Mouse (Mus musculus) kidney, adult 2 months (tissue): ENCODE data around the gene Tmem131. TPM values are rescaled to one million over a fixed set of nuclear protein-coding genes. Genes with fewer than 3 reads are reported as not detected.

Source experiments
- DNase-seq: peaks from one replicate; pipeline ENCODE4 v3.0.0; 2021
- H3K27ac ChIP-seq: fragments of 200-500 bp; 2 replicates; pipeline ENCODE4 v1.5.1; 2012; ENCODE audit warnings: low read depth, low read length, control low read depth, inconsistent platforms; ENCODE audit not compliant: insufficient read depth
- H3K27me3 ChIP-seq: fragments of 200-500 bp; replicated peaks from 2 replicates; pipeline ENCODE4 v1.6.1; 2012; ENCODE audit warnings: mild to moderate bottlenecking, moderate library complexity, low read length, inconsistent platforms; ENCODE audit not compliant: control insufficient read depth, insufficient read depth
- H3K36me3 ChIP-seq: fragments of 200-500 bp; 2 replicates; pipeline ENCODE4 v1.6.1; 2012; ENCODE audit warnings: mild to moderate bottlenecking, moderate library complexity, low read length, inconsistent platforms; ENCODE audit not compliant: control insufficient read depth, insufficient read depth
- H3K4me1 ChIP-seq: fragments of 200-500 bp; 2 replicates; pipeline ENCODE4 v1.6.1; 2011; ENCODE audit warnings: low read length; ENCODE audit not compliant: control insufficient read depth, insufficient read depth
- H3K4me3 ChIP-seq: fragments of 200-500 bp; 2 replicates; pipeline ENCODE4 v1.5.1; 2011; ENCODE audit warnings: mild to moderate bottlenecking, low read depth, low read length, control low read depth; ENCODE audit not compliant: insufficient read depth
- CTCF ChIP-seq: fragments of 200-500 bp; conservative IDR thresholded peaks from 2 replicates; pipeline ENCODE4 v1.5.1; 2011; ENCODE audit warnings: low read depth, mild to moderate bottlenecking, control low read depth, low read length, moderate library complexity, mixed read lengths; ENCODE audit not compliant: insufficient read depth, insufficient read length
- POLR2A ChIP-seq: fragments of 200-500 bp; IDR thresholded peaks from one replicate; pipeline ENCODE4 v1.6.1; 2011; ENCODE audit warnings: low read depth, low read length, control low read depth
- WGBS: fragments of 180-500 bp; shearing (Covaris S2); methylation state at CpG from one replicate; pipeline ENCODE4 v1.1.7; 2018; 5-methylcytosine and 5-hydroxymethylcytosine counted together
- polyA plus RNA-seq: library from polyadenylated mRNA; depleted of rRNA; stranded (reverse); fragments of >200 nt; gene quantifications from 2 replicates; pipeline ENCODE4 v1.2.3, GENCODE M21; 2012

The Tmem131 gene
- polyA plus RNA-seq, 1 experiment: 18.9 TPM

- Histone ChIP-seq H3K4me3 (no peak overlapping the region), H3K27me3 (no peaks in the 10 kb centered on the region), H3K4me1 (no peaks in the 10 kb centered on the region), H3K27ac (no peak overlapping the region), H3K36me3 (peaks cover 2% of the 10 kb centered on the region)
- TF ChIP-seq CTCF (no peak), POLR2A (no peak)
- no peak for DNase-seq
- WGBS: 62% methylated on average over 10 of the region's 10 CpGs
Observed at GRCm38 (mm10) chr1:36797481-36797880, 146.0 kb downstream of the Tmem131 start.

- no peaks in the 10 kb centered on the region for H3K4me1 ChIP-seq
- H3K27ac ChIP-seq: no peak overlapping the region
- H3K4me3 ChIP-seq: no peak overlapping the region
- DNase-seq: no peak
- H3K36me3 ChIP-seq: peaks cover under 1% of the 10 kb centered on the region
- 77% methylated on average over 7 of the region's 7 CpGs for WGBS
- TF ChIP-seq POLR2A (no peak), CTCF (no peak)
- H3K27me3 ChIP-seq: no peaks in the 10 kb centered on the region
Observed at GRCm38 (mm10) chr1:36796711-36797110, 146.8 kb downstream of the Tmem131 start.

- no peak overlapping the region for H3K4me3 ChIP-seq
- no peaks in the 10 kb centered on the region for H3K27me3 ChIP-seq
- 73% methylated on average over 8 of the region's 8 CpGs for WGBS
- DNase-seq: no peak
- no peaks in the 10 kb centered on the region; the same call in none of the 2 replicates for H3K36me3 ChIP-seq
- no peak overlapping the region for H3K27ac ChIP-seq
- TF ChIP-seq CTCF: no peak
- TF ChIP-seq POLR2A: no peak
- H3K4me1 ChIP-seq: 0 out of 2 replicates have a peak, but pooled peaks cover 3% of the 10 kb centered on the region
Observed at GRCm38 (mm10) chr1:36789416-36789815, 154.1 kb downstream of the Tmem131 start.

GRCm38 (mm10) chr1:36786377-36786776, 157.1 kb downstream of the Tmem131 start:
- H3K4me1 ChIP-seq: 0 out of 2 replicates have a peak, but pooled peaks cover 3% of the 10 kb centered on the region
- WGBS: 94% methylated on average over 7 of the region's 7 CpGs
- no peaks in the 10 kb centered on the region for H3K27me3 ChIP-seq
- no peaks in the 10 kb centered on the region for H3K36me3 ChIP-seq
- H3K4me3 ChIP-seq: no peak overlapping the region
- no peak overlapping the region for H3K27ac ChIP-seq
- TF ChIP-seq CTCF (0 out of 2 replicates have a peak, but pooled peaks have one; percentile 15), POLR2A (no peak)
- no peak for DNase-seq

GRCm38 (mm10) chr1:36785238-36785641, 158.2 kb downstream of the Tmem131 start:
- H3K36me3 ChIP-seq: no peaks in the 10 kb centered on the region
- no peaks in the 10 kb centered on the region for H3K27me3 ChIP-seq
- no peak overlapping the region for H3K4me3 ChIP-seq
- no peak for DNase-seq
- WGBS: 3% methylated on average over 16 of the region's 16 CpGs
- no peak overlapping the region for H3K27ac ChIP-seq
- no peak for TF ChIP-seq CTCF
- no peak for TF ChIP-seq POLR2A
- H3K4me1 ChIP-seq: 0 out of 2 replicates have a peak, but pooled peaks cover 3% of the 10 kb centered on the region

- Histone ChIP-seq H3K4me1 (0 out of 2 replicates have a peak, but pooled peaks cover 3% of the 10 kb centered on the region), H3K27me3 (no peaks in the 10 kb centered on the region), H3K27ac (no peak overlapping the region), H3K36me3 (no peaks in the 10 kb centered on the region), H3K4me3 (no peak overlapping the region)
- TF ChIP-seq CTCF: peak; percentile 84
- no peak for TF ChIP-seq POLR2A
- WGBS: 3% methylated on average over 20 of the region's 20 CpGs
- DNase-seq: peak; percentile 86
Observed at GRCm38 (mm10) chr1:36784365-36785134, 158.9 kb downstream of the Tmem131 start.

GRCm38 (mm10) chr1:36782476-36782875, 161.0 kb downstream of the Tmem131 start:
- H3K27me3 ChIP-seq: no peaks in the 10 kb centered on the region
- H3K36me3 ChIP-seq: no peaks in the 10 kb centered on the region
- 70% methylated on average over 11 of the region's 11 CpGs for WGBS
- H3K27ac ChIP-seq: no peak overlapping the region
- TF ChIP-seq CTCF (no peak), POLR2A (no peak)
- 0 out of 2 replicates have a peak, but pooled peaks cover 3% of the 10 kb centered on the region for H3K4me1 ChIP-seq
- no peak overlapping the region for H3K4me3 ChIP-seq
- DNase-seq: no peak
